Mouse (Mus musculus) kidney, postnatal 0 days (tissue): ENCODE results near the gene Emg1. TPM values are rescaled to one million over a fixed set of nuclear protein-coding genes. Genes with fewer than 3 reads are reported as not detected.

Experiments
- ATAC-seq: fragments of 200-750 bp; cut with Nextera tagmentation; replicated peaks from 2 replicates; pipeline ENCODE4 v1.8.0; 2017; ENCODE audit warnings: low read depth, moderate number of reproducible peaks, moderate TSS enrichment, moderate library complexity; ENCODE audit not compliant: low FRiP score
- DNase-seq: peaks from one replicate; pipeline ENCODE4 v3.0.0-alpha.2; 2016; ENCODE audit warnings: low spot score
- H3K27ac ChIP-seq: fragments of 300-500 bp; sonication (generic); 2 replicates; pipeline ENCODE4 v1.5.1; 2014; ENCODE audit warnings: mild to moderate bottlenecking
- H3K27me3 ChIP-seq: fragments of 300-500 bp; sonication (generic); 2 replicates; pipeline ENCODE4 v1.6.1; 2014; ENCODE audit warnings: low read length, mixed read lengths; ENCODE audit not compliant: insufficient read depth
- H3K36me3 ChIP-seq: fragments of 300-500 bp; sonication (generic); 2 replicates; pipeline ENCODE4 v1.6.1; 2014; ENCODE audit warnings: low read length, mixed read lengths; ENCODE audit not compliant: insufficient read depth
- H3K4me1 ChIP-seq: fragments of 300-500 bp; sonication (generic); replicated peaks from 2 replicates; pipeline ENCODE4 v1.6.1; 2014; ENCODE audit warnings: antibody characterized with exemption, low read length, mixed read lengths; ENCODE audit not compliant: insufficient read depth
- H3K4me2 ChIP-seq: fragments of 300-500 bp; sonication (generic); 2 replicates; pipeline ENCODE4 v1.6.1; 2014; ENCODE audit warnings: mild to moderate bottlenecking, low read length, moderate library complexity, mixed read lengths
- H3K4me3 ChIP-seq: fragments of 300-500 bp; sonication (generic); replicated peaks from 2 replicates; pipeline ENCODE4 v1.5.1; 2014; ENCODE audit warnings: low read depth, low read length
- H3K9ac ChIP-seq: fragments of 300-500 bp; sonication (generic); 2 replicates; pipeline ENCODE4 v1.6.1; 2014; ENCODE audit warnings: low read depth, low read length
- H3K9me3 ChIP-seq: fragments of 300-500 bp; sonication (generic); replicated peaks from 2 replicates; pipeline ENCODE4 v1.6.1; 2016; ENCODE audit warnings: low read length, inconsistent platforms, mixed read lengths
- CTCF ChIP-seq: IDR thresholded peaks from 2 replicates; pipeline ENCODE4 v1.5.1; 2016; ENCODE audit warnings: antibody characterized with exemption, low read depth, mild to moderate bottlenecking, moderate library complexity
- WGBS: fragments of 180-500 bp; shearing (Covaris S2); extraction: QIAGEN DNeasy Blood & Tissue Kit; methylation state at CpG from one replicate; pipeline ENCODE4 v1.1.7; 2014; 5-methylcytosine and 5-hydroxymethylcytosine counted together
- polyA plus RNA-seq: library from polyadenylated mRNA; unstranded; fragments of >200 nt; fragmentation: Nextera tagmentation; extraction: Ambion mirVana; gene quantifications from 2 replicates; pipeline ENCODE4 v1.2.1, GENCODE M21; 2015

The Emg1 gene
- polyA plus RNA-seq, 1 experiment from 2014 or later = 183 TPM

GRCm38 (mm10) chr6:124669234-124669859, 42.6 kb downstream of the Emg1 start:
- DNase-seq (no peak), ATAC-seq (no peak)
- Histone ChIP-seq H3K4me3 (no peak overlapping the region), H3K36me3 (peaks cover 2% of the 10 kb centered on the region), H3K4me2 (no peak overlapping the region), H3K27ac (no peak overlapping the region), H3K9me3 (no peaks in the 10 kb centered on the region), H3K27me3 (no peaks in the 10 kb centered on the region), H3K9ac (no peak overlapping the region), H3K4me1 (no peaks in the 10 kb centered on the region)
- WGBS = 78% methylated on average over 11 of the region's 11 CpGs
- TF ChIP-seq CTCF = no peak

DNA sequence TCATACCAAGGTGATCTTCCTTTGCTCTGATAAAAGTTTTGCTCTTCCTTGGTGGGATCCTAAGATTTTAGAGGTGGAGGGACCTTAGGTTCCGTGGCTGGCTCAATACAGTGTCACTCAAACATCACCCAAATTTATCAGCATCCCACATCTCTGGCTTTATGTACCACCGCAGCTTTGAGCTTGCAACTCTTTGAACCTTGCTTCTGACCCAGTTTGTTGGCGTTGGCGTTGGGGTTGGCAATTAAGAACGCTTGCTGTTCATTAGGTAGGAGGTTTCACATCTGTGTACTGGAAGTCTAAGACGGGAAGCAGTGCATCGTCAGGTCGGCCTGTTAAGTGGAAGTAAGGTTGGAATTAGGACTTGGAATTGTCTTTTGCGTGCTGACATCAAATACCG, 47.0 kb downstream of the Emg1 start:
- H3K9ac ChIP-seq = no peak overlapping the region
- H3K4me3 ChIP-seq = no peak overlapping the region
- no peak for DNase-seq
- H3K27me3 ChIP-seq = no peaks in the 10 kb centered on the region
- no peaks in the 10 kb centered on the region for H3K9me3 ChIP-seq
- no peak for TF ChIP-seq CTCF
- H3K27ac ChIP-seq = no peak overlapping the region
- H3K4me2 ChIP-seq = no peak overlapping the region
- 92% methylated on average over 10 of the region's 10 CpGs for WGBS
- H3K4me1 ChIP-seq = 0 out of 2 replicates have a peak, but pooled peaks cover 4% of the 10 kb centered on the region
- no peak for ATAC-seq
- H3K36me3 ChIP-seq = no peaks in the 10 kb centered on the region

GRCm38 (mm10) chr6:124664256-124664655, 47.7 kb downstream of the Emg1 start:
- no peak for DNase-seq
- ATAC-seq = no peak
- H3K27ac ChIP-seq = no peak overlapping the region
- H3K9ac ChIP-seq = no peak overlapping the region
- H3K36me3 ChIP-seq = no peaks in the 10 kb centered on the region
- H3K4me2 ChIP-seq = peak overlapping the region; percentile 69
- H3K4me3 ChIP-seq = peak overlapping the region; percentile 69; the same call in 1 of the 2 replicates
- WGBS = 62% methylated on average over 7 of the region's 7 CpGs
- no peak for TF ChIP-seq CTCF
- H3K27me3 ChIP-seq = no peaks in the 10 kb centered on the region
- 0 out of 2 replicates have a peak, but pooled peaks cover 4% of the 10 kb centered on the region for H3K4me1 ChIP-seq
- no peaks in the 10 kb centered on the region for H3K9me3 ChIP-seq

DNA sequence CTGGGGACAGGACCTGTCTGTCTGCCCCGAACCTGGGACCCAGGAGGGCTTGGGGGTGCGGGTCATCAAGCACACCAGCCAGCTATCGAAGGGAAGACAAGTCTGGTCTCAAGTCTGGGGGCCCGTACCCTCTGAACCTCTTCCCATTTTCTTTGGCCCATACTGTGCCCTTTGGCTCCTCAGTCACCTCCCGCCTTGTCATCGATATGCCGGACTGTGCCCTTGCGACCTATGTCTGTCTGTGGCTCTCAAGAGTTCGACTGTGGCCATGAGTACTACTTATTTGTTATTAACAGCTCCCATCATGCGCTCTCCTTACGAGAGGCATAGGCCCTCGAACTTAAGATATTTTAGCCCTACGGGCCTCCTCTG, 48.6 kb downstream of the Emg1 start:
- no peak for TF ChIP-seq CTCF
- Histone ChIP-seq H3K27me3 (no peaks in the 10 kb centered on the region), H3K4me1 (0 out of 2 replicates have a peak, but pooled peaks cover 4% of the 10 kb centered on the region), H3K4me3 (peak overlapping the region; percentile 69), H3K9ac (peak overlapping the region; percentile 59), H3K27ac (peak overlapping the region; percentile 77), H3K36me3 (no peaks in the 10 kb centered on the region), H3K9me3 (no peaks in the 10 kb centered on the region), H3K4me2 (peak overlapping the region; percentile 69)
- DNase-seq (no peak), ATAC-seq (no peak)
- WGBS = 11% methylated on average over 13 of the region's 13 CpGs

DNA sequence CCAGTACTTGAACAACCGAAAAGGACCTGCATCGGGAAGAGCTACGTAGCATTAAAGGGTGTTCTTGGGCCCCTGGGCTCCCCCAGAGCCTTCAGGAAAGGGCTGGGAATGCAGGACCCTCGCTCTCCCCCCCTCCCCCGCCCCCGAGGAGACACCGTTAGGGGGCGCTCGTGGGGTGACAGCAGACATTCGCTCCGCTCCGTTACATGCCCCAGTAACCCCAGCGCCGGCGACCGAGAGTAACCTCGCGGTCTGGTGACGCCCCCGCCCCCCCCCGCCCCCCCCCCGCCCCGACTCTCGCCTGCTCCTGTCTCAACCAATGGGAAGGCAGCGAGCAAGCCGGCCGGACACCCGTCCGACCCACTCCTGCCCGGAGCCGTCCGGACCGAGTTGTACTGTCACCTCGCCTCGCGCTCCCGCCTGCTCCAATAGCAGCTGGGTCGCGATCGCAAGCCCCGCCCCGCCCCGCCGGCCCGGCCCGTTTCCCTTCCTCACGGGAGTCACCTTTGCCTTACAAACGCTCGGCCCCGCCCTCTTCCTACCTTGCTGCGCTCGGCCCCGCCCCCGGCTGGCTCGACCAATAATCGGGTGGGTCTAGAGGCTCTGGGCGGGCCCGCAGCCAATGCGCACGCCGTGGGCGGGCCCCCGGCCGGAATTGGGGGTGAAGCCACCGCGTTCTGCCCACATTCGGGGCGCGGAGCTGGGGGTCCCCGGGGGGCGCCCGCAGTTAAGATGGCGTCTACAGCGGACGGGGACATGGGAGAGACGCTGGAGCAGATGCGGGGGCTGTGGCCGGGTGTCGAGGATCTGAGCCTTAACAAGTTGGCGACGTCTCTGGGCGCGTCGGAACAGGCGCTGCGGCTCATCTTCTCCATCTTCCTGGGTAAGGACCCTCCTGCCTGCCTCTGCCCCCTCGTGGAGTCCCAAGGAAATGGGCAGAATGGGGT, 49.2 kb downstream of the Emg1 start, which contains the start of gene Lpcat3:
Gene Lpcat3, plus strand, starts transcription at position 551 of the 947 bp plus-strand sequence.
- 1% methylated on average over 60 of the region's 87 CpGs for WGBS
- H3K4me3 ChIP-seq = peak within 1 kb of the TSS; percentile 69
- no peaks in the 10 kb centered on the region for H3K36me3 ChIP-seq
- peak within 1 kb of the TSS; percentile 69 for H3K4me2 ChIP-seq
- no peaks in the 10 kb centered on the region for H3K9me3 ChIP-seq
- no peaks in the 10 kb centered on the region for H3K27me3 ChIP-seq
- TF ChIP-seq CTCF = peak; percentile 73
- DNase-seq = peak; percentile 98
- peak within 1 kb of the TSS; percentile 59 for H3K9ac ChIP-seq
- H3K27ac ChIP-seq = peak within 1 kb of the TSS; percentile 77
- H3K4me1 ChIP-seq = 0 out of 2 replicates have a peak, but pooled peaks cover 4% of the 10 kb centered on the region
- ATAC-seq = peak; percentile 98

DNA sequence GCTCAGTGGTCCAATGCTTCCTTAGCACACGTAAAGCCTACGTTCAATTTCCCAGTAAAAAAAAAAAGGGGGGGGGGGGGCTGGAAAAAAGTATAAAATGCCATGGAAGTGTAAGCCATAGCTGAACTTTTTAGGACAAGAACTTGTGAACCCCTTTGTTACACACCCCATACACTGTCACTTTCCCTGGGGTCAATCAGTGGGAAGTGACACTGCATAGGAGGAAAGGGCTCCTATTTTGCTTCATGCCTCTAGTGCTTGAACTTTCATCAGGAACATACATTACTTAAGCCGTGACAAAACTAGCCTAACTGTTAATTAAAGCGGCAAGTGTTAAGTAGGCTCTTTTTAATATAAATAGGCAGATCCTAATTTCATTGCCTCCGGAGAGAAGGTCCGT, 50.0 kb downstream of the Emg1 start:
- TF ChIP-seq CTCF = no peak
- Histone ChIP-seq H3K9me3 (no peaks in the 10 kb centered on the region), H3K36me3 (no peaks in the 10 kb centered on the region), H3K27me3 (no peaks in the 10 kb centered on the region), H3K4me3 (peak overlapping the region; percentile 69), H3K9ac (0 out of 2 replicates have a peak overlapping the region, but pooled peaks have one; percentile 24), H3K4me1 (0 out of 2 replicates have a peak, but pooled peaks cover 4% of the 10 kb centered on the region), H3K4me2 (peak overlapping the region; percentile 69), H3K27ac (peak overlapping the region; percentile 50; the same call in 1 of the 2 replicates)
- DNase-seq = no peak
- WGBS = 24% methylated on average over 6 of the region's 6 CpGs
- no peak for ATAC-seq
